Mouse (Mus musculus) adrenal gland, postnatal 36 days (tissue): Measurements from ENCODE around the gene Vps4b. TPM values are rescaled to one million over a fixed set of nuclear protein-coding genes. Genes with fewer than 3 reads are reported as not detected.

Source experiments
- DNase-seq, 2 experiments: peaks; one replicate each; pipeline ENCODE4 v3.0.0; 2021; ENCODE audit warnings: mixed read lengths in 1 of 2
- long read RNA-seq, 2 experiments: library from polyadenylated mRNA; stranded (forward); transcript quantifications; one replicate each; pipeline ENCODE4 v2.0.0; 2021; ENCODE audit warnings: borderline sequencing depth in 2 of 2
- total RNA-seq, 2 experiments: library from RNA; stranded (reverse); gene quantifications; 2 replicates each; pipeline ENCODE4 v1.2.3; 2021

Vps4b gene
- total RNA-seq: 100 to 1,000 TPM in 1 of 2 experiments, 10 to 100 TPM in 1; 91.1 to 118 TPM
- long read RNA-seq, experiment 1, full-length matches to known transcripts: 98 of 110 reads
- long read RNA-seq, experiment 1, partial matches to known transcripts: 9 of 110 reads
- long read RNA-seq, experiment 1, other reads (novel, unspliced or antisense): 3 of 110 reads
- long read RNA-seq, experiment 2, full-length matches to known transcripts: 17 of 19 reads
- long read RNA-seq, experiment 2, partial matches to known transcripts: 1 of 19 reads
- long read RNA-seq, experiment 2, other reads (novel, unspliced or antisense): 1 of 19 reads

- DNase-seq: peak; percentile 93 to 94
Observed at GRCm38 (mm10) chr1:106796542-106796924, at the start of gene Vps4b. Vps4b (minus strand) TSS chr1:106796728.

- DNase-seq: no peak
Observed at GRCm38 (mm10) chr1:106828784-106829183, 32.3 kb upstream of the Vps4b start.

DNA sequence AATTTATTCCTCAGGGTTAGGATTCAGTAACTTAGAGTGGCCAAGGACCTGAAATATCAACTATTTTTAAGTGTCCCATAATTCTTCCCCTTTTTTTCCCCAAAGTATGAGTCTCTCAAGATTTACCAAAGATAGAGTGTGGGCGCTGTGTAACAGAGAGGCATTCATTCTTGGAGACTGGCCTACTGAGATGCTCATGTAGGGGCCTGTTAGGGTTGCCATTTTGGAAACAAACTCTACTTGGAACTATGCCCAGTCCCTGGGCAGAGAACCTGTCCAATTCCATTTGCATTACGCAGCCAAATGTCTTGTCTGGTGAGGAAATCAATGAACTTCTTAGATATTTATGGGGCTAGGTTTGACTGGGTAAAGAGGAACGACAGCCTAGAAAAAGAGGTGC is 25.8 kb upstream of the Vps4b start:
- no peak for DNase-seq

DNA sequence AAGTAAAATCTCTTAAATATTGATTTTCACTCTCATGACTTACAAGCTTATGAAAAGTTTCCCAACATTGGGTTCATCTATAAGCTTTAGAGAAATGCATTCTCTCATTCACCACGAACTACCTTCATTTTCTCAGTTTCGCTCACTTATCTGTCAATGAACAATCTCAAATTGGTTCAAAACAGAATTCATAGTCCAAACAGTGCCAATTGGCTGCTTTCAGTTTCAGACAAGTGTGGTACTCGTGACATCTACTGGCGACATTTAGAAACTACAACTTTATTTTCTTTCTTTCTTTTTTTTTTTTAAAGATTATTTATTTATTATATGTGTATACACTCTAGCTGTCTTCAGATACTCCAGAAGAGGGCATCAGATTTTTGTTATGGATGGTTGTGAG is 21.8 kb upstream of the Vps4b start:
- no peak for DNase-seq

DNA sequence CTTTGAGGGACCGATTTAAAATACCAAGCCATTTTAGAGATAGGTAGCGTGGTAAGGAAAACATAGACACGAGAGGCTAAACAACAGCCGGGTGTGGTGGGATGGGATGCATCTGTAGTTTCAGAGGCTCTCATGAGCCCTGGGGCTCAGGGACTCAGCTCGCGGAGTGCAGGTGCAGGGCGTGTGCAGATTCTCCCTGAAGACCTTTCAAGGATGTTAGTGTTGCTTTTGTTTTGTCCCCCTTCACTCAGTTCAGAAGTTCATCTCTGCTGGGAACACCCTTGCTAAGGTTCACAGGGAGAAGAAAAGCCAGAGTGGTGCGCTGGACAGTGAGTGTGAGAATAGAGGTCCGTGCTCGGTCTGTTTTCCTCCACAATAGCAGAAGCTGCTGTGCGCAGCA is 20.2 kb upstream of the Vps4b start:
- no peak for DNase-seq

GRCm38 (mm10) chr1:106815265-106815664 is 18.7 kb upstream of the Vps4b start:
- DNase-seq: no peak

GRCm38 (mm10) chr1:106814864-106815263 is 18.3 kb upstream of the Vps4b start:
- DNase-seq: no peak

DNA sequence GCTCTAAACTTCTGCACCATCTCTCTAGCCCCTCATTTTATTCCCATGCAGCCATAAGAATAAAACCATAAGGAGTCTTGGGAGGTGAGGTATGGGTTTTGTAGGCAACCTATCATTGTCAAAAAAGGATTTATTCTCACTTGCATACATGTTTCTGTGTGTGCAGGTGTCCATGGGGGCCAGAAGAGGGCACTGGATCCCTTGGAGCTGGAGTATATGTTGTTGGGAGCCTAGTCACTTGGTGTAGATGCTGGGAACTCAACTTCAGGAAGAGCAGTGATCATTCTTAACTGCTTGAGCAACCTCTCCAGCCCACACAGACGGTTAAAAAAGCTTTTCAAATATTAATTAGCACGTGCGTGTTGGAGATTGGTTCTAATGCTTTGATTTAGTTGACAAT is 3.4 kb upstream of the Vps4b start:
- no peak for DNase-seq

GRCm38 (mm10) chr1:106799406-106799805 is 2.9 kb upstream of the Vps4b start:
- DNase-seq: no peak

DNA sequence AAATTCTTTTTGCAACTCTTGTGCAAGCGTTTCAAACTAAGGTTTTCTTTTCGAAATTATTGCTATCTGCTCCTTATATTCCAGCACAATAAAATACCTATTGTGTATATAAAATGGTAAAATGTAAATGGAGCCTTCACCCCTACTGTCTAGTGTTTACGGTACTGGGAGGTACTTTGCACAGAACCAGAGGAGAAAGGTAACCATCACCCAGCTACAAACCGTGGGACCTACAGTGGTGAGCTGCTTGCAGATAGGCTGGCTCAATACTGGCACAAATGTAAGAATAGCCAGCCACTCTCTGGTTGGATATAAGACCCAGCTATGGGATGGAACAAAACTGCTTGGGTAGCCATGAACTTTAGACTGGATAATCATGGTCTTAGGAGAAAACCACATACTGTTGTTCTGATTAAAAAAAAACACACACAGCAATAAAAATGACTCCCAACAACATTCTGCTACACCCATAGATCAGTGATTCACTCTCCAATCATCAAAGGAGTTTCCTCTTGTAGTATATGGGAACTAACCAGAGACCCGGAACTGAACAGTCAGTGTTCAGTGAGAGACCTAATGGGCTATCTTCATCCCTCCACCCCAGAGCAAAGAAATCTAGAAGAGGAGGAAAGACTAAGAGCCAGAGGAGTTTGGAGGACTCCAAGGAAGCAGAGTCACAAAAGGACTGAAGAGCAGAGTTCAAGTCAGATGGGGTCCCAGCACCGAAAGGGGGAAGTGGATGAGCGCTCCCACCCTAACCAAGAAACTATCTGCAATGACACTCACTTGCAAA is 655 bp upstream of the Vps4b start:
- DNase-seq: no peak

- DNase-seq: peak; percentile 60 to 75
Observed at GRCm38 (mm10) chr1:106795634-106796541, 640 bp downstream of the Vps4b start.

DNA sequence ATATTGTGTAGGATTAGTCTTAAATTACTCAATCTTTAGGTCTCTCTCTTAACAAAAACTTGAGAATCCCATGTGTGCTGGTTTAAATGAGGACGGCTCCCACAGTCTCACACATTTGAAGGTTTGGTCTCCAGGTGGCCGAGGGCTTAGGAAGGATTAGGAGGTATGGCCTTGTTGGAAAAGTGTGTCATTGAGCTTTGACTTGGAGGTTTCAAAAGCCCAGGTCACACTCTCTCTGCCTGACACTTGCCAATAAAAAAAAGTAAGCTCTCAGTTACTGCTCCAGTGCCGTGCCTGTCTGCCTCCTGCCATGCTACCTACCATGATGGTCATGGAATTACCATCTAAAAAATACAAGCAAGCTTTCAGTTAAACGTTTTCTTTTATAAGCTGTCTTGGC is 21.6 kb downstream of the Vps4b start:
- DNase-seq: no peak

DNA sequence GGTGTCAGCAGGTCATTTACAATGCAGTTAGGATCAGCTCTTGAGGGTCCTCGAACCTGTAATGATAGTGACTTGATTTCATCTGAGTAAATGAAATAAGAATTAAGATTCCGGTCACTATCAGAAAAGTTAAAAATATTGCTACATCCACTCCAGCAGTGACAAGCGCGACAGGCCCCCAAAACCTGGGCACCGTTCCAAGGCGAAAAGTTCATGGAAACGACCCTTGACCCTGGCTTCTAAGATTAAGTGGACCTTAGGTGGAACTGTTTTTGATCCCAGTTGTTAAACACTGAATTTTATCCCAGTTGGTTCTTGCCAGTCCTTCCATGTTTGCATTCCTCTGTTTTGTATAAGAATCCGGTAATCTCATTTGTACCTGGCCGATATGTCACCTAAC is 22.4 kb downstream of the Vps4b start:
- DNase-seq: peak in 1 of 2 experiments; percentile 24

DNA sequence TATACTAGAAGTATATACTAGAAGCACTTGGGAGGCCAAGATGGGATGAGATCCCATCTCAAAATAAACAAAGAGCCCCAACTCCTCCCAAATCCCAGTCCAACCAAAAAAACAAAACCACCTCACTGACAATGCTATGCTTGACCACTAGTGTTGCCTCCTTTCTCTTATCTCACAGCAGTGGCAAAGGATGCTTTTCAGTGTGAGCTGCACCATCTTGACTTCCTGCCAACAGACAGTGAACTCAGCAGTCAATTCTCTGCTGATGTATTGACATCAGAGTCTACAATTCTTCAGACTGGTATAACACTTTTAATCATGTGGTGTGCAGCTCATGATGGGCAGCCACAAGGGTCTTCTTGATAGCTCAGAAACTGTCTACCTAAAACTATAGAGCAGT is 27.8 kb downstream of the Vps4b start:
- no peak for DNase-seq

DNA sequence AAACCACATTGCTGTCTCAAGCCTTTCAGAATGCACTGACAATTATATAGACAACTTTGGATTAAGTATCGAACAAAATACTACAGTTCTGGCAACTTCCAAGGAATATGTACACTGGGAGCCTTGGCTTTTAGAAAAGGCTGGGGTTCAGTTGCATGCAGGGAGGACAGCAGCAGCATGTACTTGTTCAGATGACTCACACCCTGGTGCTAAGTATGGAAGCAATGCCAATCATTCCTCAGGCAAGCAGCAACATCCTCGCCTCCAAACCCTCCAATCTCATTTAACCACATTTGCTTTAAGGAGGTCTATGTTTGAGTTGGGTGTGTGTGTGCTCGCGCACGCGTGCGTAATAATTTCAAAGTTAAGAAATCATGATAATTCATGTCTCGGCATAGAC is 30.8 kb downstream of the Vps4b start:
- peak in 1 of 2 experiments; percentile 10 for DNase-seq

- DNase-seq: no peak
Observed at GRCm38 (mm10) chr1:106764846-106765245, 31.7 kb downstream of the Vps4b start.

DNA sequence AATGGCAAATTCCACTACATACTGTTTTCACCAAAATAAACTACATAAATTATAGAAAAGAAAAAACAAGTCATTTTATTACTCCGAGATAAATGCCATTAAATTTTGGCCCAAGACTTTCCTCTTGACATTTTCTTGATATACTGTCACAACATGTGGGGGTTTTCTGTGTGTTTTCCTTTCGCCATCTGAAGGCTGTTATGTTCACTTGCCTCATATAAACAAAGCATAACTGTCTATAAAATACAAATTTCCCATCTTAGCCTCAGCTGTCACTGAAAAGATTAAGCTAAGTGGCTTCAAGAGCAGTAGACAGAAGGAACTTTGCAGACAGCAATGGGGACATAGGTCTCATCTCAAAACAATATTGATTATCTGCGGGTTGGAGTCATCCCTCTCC is 32.2 kb downstream of the Vps4b start:
- DNase-seq: no peak

GRCm38 (mm10) chr1:106760750-106761149 is 35.8 kb downstream of the Vps4b start:
- DNase-seq: no peak

DNA sequence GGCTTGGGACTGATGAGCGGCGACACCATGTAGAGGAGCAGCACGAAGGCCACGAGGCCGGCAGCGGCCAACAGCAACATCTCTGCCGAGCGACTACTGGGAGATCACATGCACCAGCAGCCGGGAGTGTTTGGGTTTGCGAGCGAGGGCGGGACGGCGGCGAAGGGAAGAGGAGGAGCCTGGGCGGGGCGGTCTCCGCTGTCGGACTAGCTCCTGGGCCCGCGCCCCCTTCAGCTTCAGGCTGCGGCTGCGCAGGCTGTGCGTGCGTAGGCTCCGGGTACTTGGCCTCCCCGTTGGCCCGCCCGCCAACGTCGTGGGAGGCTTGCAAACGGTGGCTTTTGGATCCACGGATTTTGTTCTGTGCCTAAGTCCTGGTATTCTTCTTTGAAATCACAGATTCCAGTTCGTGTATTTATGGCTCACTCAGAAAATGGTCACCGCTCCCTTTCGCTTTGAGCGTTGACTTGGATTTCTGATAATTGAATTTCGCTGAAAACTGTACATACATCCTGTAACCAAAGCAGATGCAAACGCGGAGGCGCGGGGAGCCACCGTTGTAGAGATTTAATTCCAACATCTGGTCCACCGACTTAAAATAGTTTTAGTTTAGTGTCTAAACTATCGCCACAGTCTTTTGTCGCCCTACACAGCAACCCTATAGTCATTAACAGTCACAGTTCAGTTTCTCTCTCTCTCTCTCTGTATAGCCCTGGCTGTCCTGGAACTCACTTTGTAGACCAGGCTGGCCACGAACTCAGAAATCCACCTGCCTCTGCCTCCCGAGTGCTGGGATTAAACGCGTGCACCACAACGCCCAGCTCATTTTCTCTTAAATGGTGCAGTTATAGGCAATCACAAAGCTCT is 36.7 kb downstream of the Vps4b start, which contains the start of gene Kdsr:
Gene Kdsr (minus strand): TSS at position 156 of the 864 bp plus-strand sequence.
- DNase-seq: peak; percentile 98 to 99

GRCm38 (mm10) chr1:106758734-106759571 is 37.6 kb downstream of the Vps4b start:
- DNase-seq: peak; percentile 68 to 73
